Mouse (Mus musculus) left cerebral cortex, postnatal 14 days (tissue): Measurements from ENCODE around the gene Spon1. TPM values are rescaled to one million over a fixed set of nuclear protein-coding genes. Genes with fewer than 3 reads are reported as not detected.

Experiments
- DNase-seq, 2 experiments: peaks; one replicate each; pipeline ENCODE4 v3.0.0; 2021 to 2022; ENCODE audit warnings: low spot score in 2 of 2, mixed read lengths in 1 of 2
- intact Hi-C: fragments of 180-260 bp; cut with DNase I; formaldehyde crosslinking; loops from one replicate; pipeline ENCODE4 v1.15.1; 2025
- total RNA-seq, 2 experiments: library from RNA; stranded (reverse); gene quantifications; 2 replicates each; pipeline ENCODE4 v1.2.3; 2021

The Spon1 gene
- total RNA-seq, 2 experiments from 2014 or later, result 37.6 to 43.5 TPM

DNA sequence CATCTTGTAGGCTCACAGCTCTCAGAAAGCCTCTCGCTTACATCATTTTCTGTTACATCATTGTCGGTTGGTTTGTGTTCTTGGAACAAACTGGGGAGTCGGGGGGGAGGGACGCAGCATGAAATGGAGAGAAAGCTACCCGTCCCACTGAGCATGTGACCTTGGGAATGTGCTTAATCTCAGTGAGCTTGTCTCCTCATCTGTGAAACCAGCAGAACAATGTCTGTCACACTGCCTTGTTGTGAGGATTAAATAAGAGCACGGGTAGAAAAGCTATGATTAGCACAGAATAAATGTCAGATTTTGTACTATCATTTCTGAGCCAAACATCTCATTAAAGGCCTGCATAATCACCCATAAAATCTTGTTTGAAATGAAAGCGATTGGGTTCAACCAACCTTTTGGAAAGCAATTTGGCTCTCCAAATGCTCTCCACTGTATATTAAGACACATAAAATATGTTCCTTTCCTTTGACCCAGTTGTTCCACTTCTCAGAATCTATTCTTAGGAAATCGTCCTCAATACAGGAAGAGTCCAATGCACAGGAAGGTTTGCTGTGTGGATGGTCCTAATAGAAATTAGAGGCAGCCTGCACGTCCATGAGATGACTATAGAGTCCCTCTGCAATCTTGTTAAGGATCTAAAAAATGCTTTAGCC, 195.2 kb downstream of the Spon1 start:
- peak in 1 of 2 experiments; percentile 54 for DNase-seq
- intact Hi-C loops, result no loop called here

DNA sequence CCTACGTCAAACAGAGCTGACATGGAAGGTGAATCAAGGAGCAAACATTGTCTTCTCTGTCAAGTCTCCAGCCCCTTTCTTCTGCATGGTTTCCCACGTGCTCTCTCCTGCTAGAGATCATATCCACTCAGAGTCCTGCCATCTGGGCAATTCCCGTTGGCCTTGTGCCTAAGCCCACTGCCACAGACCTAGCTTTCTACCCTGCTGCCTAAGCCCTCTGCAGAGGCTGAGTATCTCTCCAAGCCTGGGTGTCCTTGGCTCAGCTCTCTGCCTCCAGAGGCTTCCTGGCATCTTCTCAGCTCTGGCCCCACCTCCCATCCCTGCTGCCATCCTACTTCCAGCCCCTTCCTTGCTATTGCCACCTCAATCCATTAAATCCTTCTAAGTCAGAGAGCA, 195.7 kb downstream of the Spon1 start:
- peak; percentile 38 to 49 for DNase-seq
- intact Hi-C loops, result no loop called here

- no peak for DNase-seq
- intact Hi-C loops, result no loop called here
Measured at GRCm38 (mm10) chr7:113962078-113962477, 196.3 kb downstream of the Spon1 start.

DNA sequence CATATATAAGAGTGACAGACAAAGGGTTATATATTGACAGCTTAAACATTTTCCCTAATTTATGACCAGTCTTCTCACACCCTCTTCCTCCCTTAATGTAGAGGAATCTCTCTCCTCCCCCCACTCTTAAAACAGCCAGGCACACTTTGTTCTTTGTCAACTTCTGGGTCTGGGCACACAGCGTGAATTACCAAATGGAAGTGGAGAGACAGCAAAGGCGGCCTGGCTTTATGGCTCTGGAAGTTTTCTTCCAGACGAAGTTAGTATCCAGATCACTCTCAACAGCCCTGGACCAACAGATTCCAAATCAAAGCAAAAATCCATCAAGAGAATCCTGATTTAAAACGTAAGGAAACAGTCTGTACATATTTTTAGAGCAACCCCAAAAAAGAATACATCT, 198.0 kb downstream of the Spon1 start:
- intact Hi-C loops, result no loop called here

GRCm38 (mm10) chr7:113965625-113966024, 199.8 kb downstream of the Spon1 start:
- intact Hi-C loops, result no loop called here

More for the DNA sequence above, 198.0 kb downstream of the Spon1 start:
- DNase-seq, result no peak

DNA sequence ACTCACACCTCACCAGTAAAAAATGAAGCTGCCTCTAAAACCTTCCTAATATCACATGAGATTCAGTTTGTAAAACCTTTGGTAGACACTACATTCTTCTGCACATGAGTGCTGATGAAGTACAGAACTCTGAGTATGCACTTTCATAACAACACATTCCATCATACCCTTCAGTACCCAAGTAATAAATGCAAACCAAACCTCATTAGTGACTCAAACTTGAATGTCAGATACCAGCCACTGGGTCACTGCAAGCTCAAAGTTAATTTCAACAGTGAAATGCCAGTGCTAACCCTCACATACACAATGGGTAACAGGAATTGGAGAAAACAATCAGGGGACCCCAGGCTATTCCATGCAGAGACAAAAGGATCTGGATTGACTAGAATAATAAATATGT, 203.4 kb downstream of the Spon1 start:
- DNase-seq, result no peak
- intact Hi-C loops, result no loop called here

More at GRCm38 (mm10) chr7:113965625-113966024, 199.8 kb downstream of the Spon1 start:
- DNase-seq, result no peak

GRCm38 (mm10) chr7:113972536-113972935, 206.7 kb downstream of the Spon1 start:
- DNase-seq, result no peak
- intact Hi-C loops, result no loop called here

- DNase-seq, result no peak
Measured at GRCm38 (mm10) chr7:113986406-113987134, 220.8 kb downstream of the Spon1 start.

GRCm38 (mm10) chr7:113988156-113988555, 222.4 kb downstream of the Spon1 start:
- intact Hi-C loops, result no loop called here
- DNase-seq, result no peak

More at GRCm38 (mm10) chr7:113986406-113987134, 220.8 kb downstream of the Spon1 start:
- intact Hi-C loops, result no loop called here

- DNase-seq, result no peak
- intact Hi-C loops, result no loop called here
Measured at GRCm38 (mm10) chr7:113997675-113998354, 232.0 kb downstream of the Spon1 start.

DNA sequence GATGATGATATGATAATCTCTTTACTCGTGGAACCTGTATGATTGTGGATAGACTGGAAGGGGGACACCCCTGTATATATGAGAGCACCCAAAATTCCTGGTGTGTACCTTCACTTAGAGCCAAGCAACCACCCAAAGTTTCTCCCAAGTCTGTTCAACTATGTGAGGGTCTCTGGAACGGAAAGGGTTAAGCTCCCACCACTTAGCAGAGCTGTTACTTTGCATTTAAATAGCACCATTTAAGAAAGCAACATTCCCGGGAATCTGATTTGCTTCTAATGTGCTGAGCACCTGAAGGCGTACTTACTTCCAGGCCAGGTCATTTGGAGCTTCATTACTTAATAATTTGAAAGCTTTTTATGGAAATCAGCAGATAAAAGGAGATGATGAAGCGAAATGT, 238.4 kb downstream of the Spon1 start:
- no peak for DNase-seq
- intact Hi-C loops, result no loop called here

- no peak for DNase-seq
- intact Hi-C loops, result no loop called here
Measured at GRCm38 (mm10) chr7:114005499-114005898, 239.7 kb downstream of the Spon1 start.

DNA sequence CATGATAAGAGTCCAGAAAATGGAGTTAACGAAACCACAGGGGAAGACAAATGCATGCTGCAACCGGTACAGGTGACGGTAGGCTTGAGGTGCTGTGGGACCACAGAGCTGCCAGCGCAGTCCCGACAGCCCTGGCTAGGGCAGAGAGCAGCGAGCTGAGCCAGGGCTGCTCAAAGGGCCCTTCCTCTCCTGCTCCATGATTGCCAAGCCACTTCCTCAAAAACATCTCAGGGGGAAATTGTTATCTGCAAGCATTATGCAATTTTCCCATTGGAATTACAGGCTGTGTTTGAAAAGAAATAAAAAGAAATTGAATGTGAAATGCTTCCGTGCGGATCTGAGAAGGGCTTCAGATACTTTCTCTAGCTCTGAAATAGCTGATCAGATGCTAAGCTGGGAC, 240.7 kb downstream of the Spon1 start:
- intact Hi-C loops, result no loop called here
- DNase-seq, result no peak

GRCm38 (mm10) chr7:114007565-114007964, 241.8 kb downstream of the Spon1 start:
- intact Hi-C loops, result no loop called here
- DNase-seq, result no peak

GRCm38 (mm10) chr7:114011726-114012443, 246.1 kb downstream of the Spon1 start:
- DNase-seq, result no peak
- intact Hi-C loops, result loop anchor here (10.0 kb wide), 1 partner anchor 637 kb away; no protein-coding TSS in a partner anchor

GRCm38 (mm10) chr7:114016001-114016949, 250.5 kb downstream of the Spon1 start:
- intact Hi-C loops, result loop anchor here (2.0 to 10.0 kb wide), 2 partner anchors 157 to 641 kb away; no protein-coding TSS in a partner anchor
- no peak for DNase-seq

- intact Hi-C loops, result loop anchor here (10.0 kb wide), 1 partner anchor 644 kb away; no protein-coding TSS in a partner anchor
- DNase-seq, result no peak
Measured at GRCm38 (mm10) chr7:114018861-114019260, 253.1 kb downstream of the Spon1 start.

DNA sequence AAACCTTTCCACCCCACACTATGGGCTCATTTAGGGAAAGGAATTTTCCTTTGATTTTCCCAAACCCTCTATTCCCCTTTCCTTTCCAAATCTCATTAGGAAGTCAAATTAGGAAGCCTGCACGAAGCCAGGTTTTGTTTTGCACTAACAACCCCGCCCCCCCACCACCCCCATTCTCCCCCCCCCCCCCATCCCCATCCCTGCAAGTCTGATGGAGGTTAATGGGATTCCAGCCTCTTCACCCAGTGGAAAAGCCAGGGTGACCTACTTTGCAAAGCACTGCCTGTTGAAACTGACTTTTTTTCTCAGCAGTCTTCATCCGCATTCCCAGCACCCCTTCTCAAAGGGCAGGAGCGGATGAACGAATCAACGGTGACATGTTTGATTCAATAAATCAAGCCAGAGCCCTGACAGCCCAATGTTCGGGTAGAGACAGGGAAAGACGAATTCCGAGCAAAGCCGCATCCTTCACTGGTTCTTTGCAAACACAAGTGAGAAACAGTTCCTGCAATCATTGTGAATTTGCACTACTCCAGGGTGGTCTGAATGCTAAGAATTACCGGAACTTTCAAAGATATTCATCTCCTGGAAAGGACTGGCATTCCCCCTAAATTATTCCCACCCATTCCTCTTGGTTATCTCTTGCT, 254.4 kb downstream of the Spon1 start:
- DNase-seq, result no peak
- intact Hi-C loops, result loop anchor here (1.0 to 10.0 kb wide), 3 partner anchors 115 to 411 kb away; no protein-coding TSS in a partner anchor
